Mouse (Mus musculus) embryonic fibroblast, embryonic 13.5 days (primary cell): ENCODE results near the gene Ggcx. TPM values are rescaled to one million over a fixed set of nuclear protein-coding genes. Genes with fewer than 3 reads are reported as not detected.
"Not testable (repeated sequence)": the region's sequence is repeated elsewhere in the genome, so short reads cannot be mapped to it uniquely, and the experiment has no call there.

Source experiments
- H3K27ac ChIP-seq: 2 replicates; pipeline ENCODE4 v1.5.1; 2012; ENCODE audit warnings: low read length, control low read depth, inconsistent platforms; ENCODE audit not compliant: insufficient read depth
- H3K4me1 ChIP-seq: 2 replicates; pipeline ENCODE4 v1.6.1; 2011; ENCODE audit warnings: low read length; ENCODE audit not compliant: control insufficient read depth, insufficient read depth
- H3K4me3 ChIP-seq: 2 replicates; pipeline ENCODE4 v1.5.1; 2011; ENCODE audit warnings: mild to moderate bottlenecking, control low read depth, low read length; ENCODE audit not compliant: insufficient read depth
- CTCF ChIP-seq: IDR thresholded peaks from 2 replicates; pipeline ENCODE4 v1.5.1; 2011; ENCODE audit warnings: mild to moderate bottlenecking, control low read depth, low read length, moderate library complexity, borderline replicate concordance; ENCODE audit not compliant: insufficient read depth
- POLR2A ChIP-seq: IDR thresholded peaks from 2 replicates; pipeline ENCODE4 v1.6.1; 2011; ENCODE audit warnings: low read depth, mild to moderate bottlenecking, control low read depth, low read length, moderate library complexity
- polyA plus RNA-seq: library from polyadenylated mRNA; stranded (reverse); fragments of >200 nt; gene quantifications from 2 replicates; pipeline ENCODE4 v1.2.4, GENCODE M21; 2011; ENCODE audit warnings: low read depth; ENCODE audit not compliant: missing spikeins, insufficient read length

Ggcx gene
- polyA plus RNA-seq, 1 experiment: 67.0 TPM

DNA sequence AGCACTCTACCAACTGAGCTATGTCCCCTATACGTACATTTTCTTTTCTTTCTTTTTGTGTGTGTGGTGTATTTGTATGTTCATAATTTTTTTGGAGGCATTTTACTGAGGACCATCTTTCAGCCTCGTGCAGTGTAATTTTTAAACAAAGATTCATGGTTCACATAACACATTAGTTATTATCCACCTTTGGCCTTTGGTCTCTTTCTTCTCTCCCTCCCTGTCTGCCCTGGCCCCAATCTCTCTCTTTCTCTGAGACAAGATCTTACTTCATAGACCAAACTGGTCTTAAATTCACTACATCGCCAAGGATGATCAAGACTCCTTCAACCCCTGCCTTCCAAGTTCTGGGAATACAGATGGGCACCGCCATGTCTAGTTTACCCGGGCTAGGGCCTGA, 62.7 kb downstream of the Ggcx start:
- no peak overlapping the region for H3K4me3 ChIP-seq
- no peak for TF ChIP-seq POLR2A
- no peak for TF ChIP-seq CTCF
- no peak overlapping the region for H3K27ac ChIP-seq
- peaks cover 3% of the 10 kb centered on the region for H3K4me1 ChIP-seq

DNA sequence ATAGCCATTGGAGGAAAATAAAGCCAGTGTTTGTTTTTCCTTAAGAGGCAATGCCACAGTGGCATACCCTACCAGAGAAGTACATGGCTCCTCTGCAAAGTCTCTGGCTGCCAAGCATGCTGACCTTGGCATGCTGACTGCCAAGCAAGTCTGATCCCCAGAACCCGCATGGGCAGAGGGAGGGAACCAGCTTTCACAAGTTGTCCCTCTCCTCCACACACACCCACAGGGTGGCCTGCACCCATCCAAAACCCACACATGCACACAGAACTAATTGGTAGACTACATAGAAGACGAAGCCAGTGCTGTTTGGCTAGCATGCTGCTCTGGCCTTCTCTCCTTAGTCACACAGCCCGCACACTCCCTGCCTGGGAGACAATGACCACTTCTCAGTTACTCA, 63.5 kb downstream of the Ggcx start:
- TF ChIP-seq POLR2A (no peak), CTCF (no peak)
- Histone ChIP-seq H3K4me1 (peaks cover 3% of the 10 kb centered on the region), H3K4me3 (no peak overlapping the region), H3K27ac (no peak overlapping the region)

DNA sequence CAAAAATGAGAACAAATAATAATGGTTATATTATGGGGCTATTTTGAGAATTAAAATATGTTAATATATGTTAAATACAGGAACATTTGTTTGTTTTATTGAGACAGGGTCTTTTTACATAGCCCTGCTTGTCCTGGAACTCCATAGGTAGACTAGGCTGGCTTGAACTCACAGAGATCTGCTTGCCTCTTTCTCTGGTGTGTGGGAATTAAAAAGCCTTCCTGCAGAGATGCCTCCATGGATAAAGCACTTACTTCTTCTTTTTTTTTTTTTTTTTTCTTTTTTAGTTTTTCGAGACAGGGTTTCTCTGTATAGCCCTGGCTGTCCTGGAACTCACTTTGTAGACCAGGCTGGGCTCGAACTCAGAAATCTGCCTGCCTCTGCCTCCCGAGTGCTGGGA, 64.6 kb downstream of the Ggcx start:
- H3K27ac ChIP-seq, H3K4me1 ChIP-seq, H3K4me3 ChIP-seq: not testable (repeated sequence)

DNA sequence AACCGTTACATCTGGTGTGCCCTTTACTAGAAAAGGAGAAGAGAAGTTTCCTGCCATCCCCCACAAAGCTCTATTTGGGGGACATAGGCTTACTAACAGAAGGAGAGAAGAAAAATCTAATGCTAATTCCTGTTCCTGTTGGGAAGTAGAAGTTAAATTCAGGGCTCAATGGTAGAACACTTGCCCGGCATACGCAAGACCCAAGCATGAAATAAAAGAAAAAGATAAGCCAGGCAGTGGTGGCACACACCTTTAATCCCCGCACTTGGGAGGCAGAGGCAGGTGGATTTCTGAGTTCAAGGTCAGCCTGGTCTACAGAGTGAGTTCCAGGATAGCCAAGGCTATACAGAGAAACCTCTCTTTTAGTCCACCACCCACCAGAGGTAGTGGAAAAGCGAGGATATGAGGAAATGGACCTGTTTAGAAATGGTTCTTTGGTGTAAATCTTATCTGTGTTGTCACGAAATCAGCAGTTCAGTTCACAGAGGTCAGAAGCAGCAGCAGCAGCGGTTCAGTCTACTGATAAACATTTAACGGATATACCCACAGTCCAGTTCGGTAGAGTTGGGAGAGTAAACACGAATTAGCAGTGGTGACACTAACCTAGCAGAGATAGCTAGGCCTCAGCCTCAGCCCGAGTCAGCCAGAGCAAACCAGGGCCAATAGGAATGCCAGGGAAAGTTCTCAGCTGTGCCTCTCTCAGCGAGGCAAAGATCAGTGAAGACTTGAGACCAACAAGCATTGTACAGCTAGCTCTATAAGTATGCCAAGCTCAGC, 65.7 kb downstream of the Ggcx start:
- TF ChIP-seq POLR2A (no peak), CTCF (no peak)

DNA sequence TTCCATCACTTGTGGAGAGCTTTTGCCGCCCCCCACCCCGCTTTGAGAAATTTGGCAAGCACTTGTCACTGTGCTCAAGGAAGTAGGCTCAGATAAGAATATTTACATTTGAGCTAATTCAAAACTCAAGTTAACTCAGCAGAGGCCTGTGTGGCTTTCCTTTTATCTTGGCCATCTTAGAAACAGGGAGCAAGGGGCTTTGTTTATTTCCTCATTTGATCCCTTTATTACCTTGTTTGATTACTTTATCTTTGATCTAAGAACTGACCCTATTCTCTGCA, 66.3 kb downstream of the Ggcx start:
- Histone ChIP-seq H3K4me3 (no peak overlapping the region), H3K27ac (no peak overlapping the region), H3K4me1 (no peaks in the 10 kb centered on the region)
- TF ChIP-seq CTCF (no peak), POLR2A (no peak)

More for the DNA sequence above, 65.7 kb downstream of the Ggcx start:
- H3K4me3 ChIP-seq: no peak overlapping the region
- H3K27ac ChIP-seq: no peak overlapping the region
- H3K4me1 ChIP-seq: no peaks in the 10 kb centered on the region

Other genes with a start within 250 kb of the Ggcx start
- 14.0 and 16.2 TPM in 2 replicates for gene Atoh8, start 178.7 kb upstream of the Ggcx start, polyA plus RNA-seq
- not detected in 2 replicates for gene Sftpb, start 109.7 kb upstream of the Ggcx start, polyA plus RNA-seq
- 73.5 and 75.2 TPM in 2 replicates for gene Usp39, start 69.1 kb upstream of the Ggcx start, polyA plus RNA-seq
- gene 0610030E20Rik, start 67.0 kb upstream of the Ggcx start, polyA plus RNA-seq: 11.3 and 14.5 TPM in 2 replicates
- 35.5 and 47.6 TPM in 2 replicates for gene Tmem150a, start 58.9 kb upstream of the Ggcx start, polyA plus RNA-seq
- 80.0 and 99.9 TPM in 2 replicates for gene Rnf181, start 47.4 kb upstream of the Ggcx start, polyA plus RNA-seq
- gene Vamp5, start 33.8 kb upstream of the Ggcx start, polyA plus RNA-seq: 20.1 and 23.5 TPM in 2 replicates
- 89.7 and 108 TPM in 2 replicates for gene Vamp8, start 23.6 kb upstream of the Ggcx start, polyA plus RNA-seq
- gene Mat2a, start 25.2 kb downstream of the Ggcx start, polyA plus RNA-seq: 215 and 258 TPM in 2 replicates
- 1.8 and 1.9 TPM in 2 replicates for gene Sh2d6, start 107.4 kb downstream of the Ggcx start, polyA plus RNA-seq
- gene Capg, start 130.1 kb downstream of the Ggcx start, polyA plus RNA-seq: 95.7 and 182 TPM in 2 replicates
- gene Elmod3, start 184.1 kb downstream of the Ggcx start, polyA plus RNA-seq: 8.1 and 8.8 TPM in 2 replicates
- 11.0 and 12.3 TPM in 2 replicates for gene Retsat, start 184.2 kb downstream of the Ggcx start, polyA plus RNA-seq
- gene Tgoln1, start 202.7 kb downstream of the Ggcx start, polyA plus RNA-seq: 50.0 and 52.7 TPM in 2 replicates